Mouse (Mus musculus) lung, adult 2 months (tissue): Measurements from ENCODE around the gene Pla2g4b.

ENCODE experiments used
- CTCF ChIP-seq: fragments of 200-500 bp; IDR thresholded peaks from 2 replicates; pipeline ENCODE4 v1.5.1; 2011; ENCODE audit warnings: mild to moderate bottlenecking, low read length, control low read depth; ENCODE audit not compliant: insufficient read depth
- POLR2A ChIP-seq: fragments of 200-500 bp; IDR thresholded peaks from 2 replicates; pipeline ENCODE4 v1.6.1; 2011; ENCODE audit warnings: low read depth, mild to moderate bottlenecking, control low read depth, low read length, borderline replicate concordance; ENCODE audit errors: extremely low read depth

- no peak for TF ChIP-seq CTCF
- TF ChIP-seq POLR2A: no peak
Observed at GRCm38 (mm10) chr2:120013831-120014486, 19.3 kb upstream of the Pla2g4b start.
